Mouse (Mus musculus): ENCODE data around the gene Pip5k1c.

DNA sequence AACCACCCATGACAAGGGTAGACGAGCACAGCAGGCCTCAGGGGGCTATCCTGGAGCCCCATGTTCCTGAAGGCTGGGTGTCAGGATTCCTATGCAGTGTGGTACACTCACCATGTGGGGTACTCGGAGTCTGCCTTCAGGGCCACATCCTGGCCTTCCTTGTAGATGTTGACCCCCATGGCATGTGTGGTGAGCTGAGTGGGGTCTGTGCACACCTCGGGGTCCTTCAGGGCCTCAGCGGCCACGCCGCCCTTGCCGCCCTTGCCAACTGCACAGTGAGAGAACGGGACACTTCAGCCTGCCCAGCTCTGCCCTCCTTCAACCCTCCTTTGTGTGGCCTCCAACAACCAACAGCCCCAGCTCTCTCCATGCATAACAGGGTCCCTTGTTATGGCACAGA is 27.2 kb upstream of the Pip5k1c start:
- no peak for TF ChIP-seq CTCF (IDR thresholded peaks at IDR 0.05; ENCODE audit: low read depth)
- no peak for TF ChIP-seq EP300 (IDR thresholded peaks at IDR 0.05; ENCODE audit: low read depth)

All from heart, postnatal 0 days (tissue).